Mouse (Mus musculus) forebrain, embryonic 10.5 days (tissue): ENCODE data around the gene Olfr480. TPM values are rescaled to one million over a fixed set of nuclear protein-coding genes. Genes with fewer than 3 reads are reported as not detected.

Source experiments
- DNase-seq: peaks from one replicate; pipeline ENCODE4 v3.0.0-alpha.2; 2017; ENCODE audit warnings: low spot score; ENCODE audit errors: extremely low spot score
- H3K27ac ChIP-seq: fragments of 300-500 bp; sonication (generic); 2 replicates; pipeline ENCODE4 v1.5.1; 2016; ENCODE audit warnings: mild to moderate bottlenecking
- H3K27me3 ChIP-seq: fragments of 300-500 bp; sonication (generic); 2 replicates; pipeline ENCODE4 v1.6.1; 2016; ENCODE audit warnings: mild to moderate bottlenecking; ENCODE audit not compliant: poor library complexity, severe bottlenecking
- H3K36me3 ChIP-seq: fragments of 300-500 bp; sonication (generic); replicated peaks from 2 replicates; pipeline ENCODE4 v1.6.1; 2016; ENCODE audit warnings: mild to moderate bottlenecking, moderate library complexity
- H3K4me1 ChIP-seq: fragments of 300-500 bp; sonication (generic); 2 replicates; pipeline ENCODE4 v1.6.1; 2016
- H3K4me3 ChIP-seq: fragments of 300-500 bp; sonication (generic); 2 replicates; pipeline ENCODE4 v1.5.1; 2016; ENCODE audit warnings: mild to moderate bottlenecking, moderate library complexity
- H3K9me3 ChIP-seq: fragments of 300-500 bp; sonication (generic); 2 replicates; pipeline ENCODE4 v1.6.1; 2016; ENCODE audit warnings: mild to moderate bottlenecking, moderate library complexity
- WGBS: fragments of 180-500 bp; shearing (Covaris S2); methylation state at CpG from one replicate; pipeline ENCODE4 v1.1.7; 2016; 5-methylcytosine and 5-hydroxymethylcytosine counted together
- polyA plus RNA-seq: library from polyadenylated mRNA; unstranded; fragments of >200 nt; fragmentation: Nextera tagmentation; extraction: Ambion mirVana; gene quantifications from 2 replicates; pipeline ENCODE4 v1.2.1, GENCODE M21; 2016

Gene Olfr480
- not detected in 2 replicates for polyA plus RNA-seq

- Histone ChIP-seq H3K9me3 (no peaks in the 10 kb centered on the region), H3K27ac (no peak within 1 kb of the TSS), H3K4me1 (no peaks in the 10 kb centered on the region), H3K4me3 (no peak within 1 kb of the TSS), H3K36me3 (no peaks in the 10 kb centered on the region), H3K27me3 (no peaks in the 10 kb centered on the region)
- 92% methylated on average over 1 of the region's 1 CpGs for WGBS
- DNase-seq: no peak
These were observed at the start of gene Olfr480 for GRCm38 (mm10) chr7:108067246-108067645. Olfr480 (minus strand) TSS chr7:108067346.

- whole genome bisulfite sequencing: 92% methylated on average over 1 of the region's 1 CpGs
- Histone ChIP-seq H3K27me3 (no peaks in the 10 kb centered on the region), H3K4me1 (no peaks in the 10 kb centered on the region), H3K36me3 (no peaks in the 10 kb centered on the region), H3K4me3 (no peak within 1 kb of the TSS), H3K9me3 (no peaks in the 10 kb centered on the region), H3K27ac (no peak within 1 kb of the TSS)
- no peak for DNase-seq
These were observed 33.4 kb upstream of the Olfr480 start, which contains the start of gene Olfr483 for GRCm38 (mm10) chr7:108100549-108100948. Olfr483 (plus strand) TSS chr7:108100849.

- no peak within 1 kb of the TSS for H3K4me3 ChIP-seq
- DNase-seq: no peak
- H3K9me3 ChIP-seq: no peaks in the 10 kb centered on the region
- 88% methylated on average over 1 of the region's 1 CpGs for WGBS
- H3K4me1 ChIP-seq: no peaks in the 10 kb centered on the region
- H3K27me3 ChIP-seq: no peaks in the 10 kb centered on the region
- no peaks in the 10 kb centered on the region for H3K36me3 ChIP-seq
- no peak within 1 kb of the TSS for H3K27ac ChIP-seq
These were observed 30.3 kb upstream of the Olfr480 start, which contains the start of gene Olfr482 for GRCm38 (mm10) chr7:108097486-108097885. Olfr482 (minus strand) TSS chr7:108097586.

- H3K4me3 ChIP-seq: no peak within 1 kb of the TSS
- H3K27me3 ChIP-seq: no peaks in the 10 kb centered on the region
- no peaks in the 10 kb centered on the region for H3K9me3 ChIP-seq
- DNase-seq: no peak
- H3K4me1 ChIP-seq: no peaks in the 10 kb centered on the region
- H3K27ac ChIP-seq: no peak within 1 kb of the TSS
- H3K36me3 ChIP-seq: no peaks in the 10 kb centered on the region
These were observed 12.4 kb upstream of the Olfr480 start, which contains the start of gene Olfr481 for GRCm38 (mm10) chr7:108079555-108079954. Olfr481 (plus strand) TSS chr7:108079855.

GRCm38 (mm10) chr7:108050393-108050792 is 16.8 kb downstream of the Olfr480 start, which contains the start of gene Olfr479:
Olfr479 (plus strand) TSS chr7:108050693.
- no peaks in the 10 kb centered on the region for H3K4me1 ChIP-seq
- WGBS: 82% methylated on average over 2 of the region's 2 CpGs
- H3K4me3 ChIP-seq: no peak within 1 kb of the TSS
- no peaks in the 10 kb centered on the region for H3K9me3 ChIP-seq
- H3K27ac ChIP-seq: no peak within 1 kb of the TSS
- H3K27me3 ChIP-seq: no peaks in the 10 kb centered on the region
- no peaks in the 10 kb centered on the region for H3K36me3 ChIP-seq
- no peak for DNase-seq

- DNase-seq: no peak
- Histone ChIP-seq H3K36me3 (no peaks in the 10 kb centered on the region), H3K27ac (no peak within 1 kb of the TSS), H3K27me3 (no peaks in the 10 kb centered on the region), H3K4me1 (no peaks in the 10 kb centered on the region), H3K9me3 (no peaks in the 10 kb centered on the region), H3K4me3 (no peak within 1 kb of the TSS)
- 86% methylated on average over 3 of the region's 3 CpGs for WGBS
These were observed 33.3 kb downstream of the Olfr480 start, which contains the start of gene Olfr478 for GRCm38 (mm10) chr7:108033889-108034288. Olfr478 (minus strand) TSS chr7:108033989.

Other genes starting within 250 kb of the Olfr480 start
- not detected in 2 replicates for gene Olfr469, start 241.8 kb downstream of the Olfr480 start, polyA plus RNA-seq
- gene Olfr470, start 219.9 kb downstream of the Olfr480 start, polyA plus RNA-seq: not detected in 2 replicates
- gene Olfr472, start 169.4 kb downstream of the Olfr480 start, polyA plus RNA-seq: not detected in 2 replicates
- not detected in 2 replicates for gene Olfr473, start 136.9 kb downstream of the Olfr480 start, polyA plus RNA-seq
- not detected in 2 replicates for gene Olfr474, start 112.7 kb downstream of the Olfr480 start, polyA plus RNA-seq
- gene Olfr476, start 102.5 kb downstream of the Olfr480 start, polyA plus RNA-seq: not detected in 2 replicates
- gene Olfr477, start 80.7 kb downstream of the Olfr480 start, polyA plus RNA-seq: not detected in 2 replicates
- gene Olfr478, start 33.4 kb downstream of the Olfr480 start, polyA plus RNA-seq: not detected in 2 replicates
- not detected in 2 replicates for gene Olfr479, start 16.7 kb downstream of the Olfr480 start, polyA plus RNA-seq
- not detected in 2 replicates for gene Olfr481, start 12.5 kb upstream of the Olfr480 start, polyA plus RNA-seq
- gene Olfr482, start 30.2 kb upstream of the Olfr480 start, polyA plus RNA-seq: 0.06 TPM in 1 of 2 replicates, not detected in the other
- not detected in 2 replicates for gene Olfr483, start 33.5 kb upstream of the Olfr480 start, polyA plus RNA-seq
- not detected in 2 replicates for gene Olfr484, start 60.1 kb upstream of the Olfr480 start, polyA plus RNA-seq
- gene Olfr485, start 92.5 kb upstream of the Olfr480 start, polyA plus RNA-seq: not detected in 2 replicates
- gene Olfr486, start 105.4 kb upstream of the Olfr480 start, polyA plus RNA-seq: not detected in 2 replicates
- gene Olfr487, start 147.3 kb upstream of the Olfr480 start, polyA plus RNA-seq: not detected in 2 replicates
- gene Olfr488, start 191.0 kb upstream of the Olfr480 start, polyA plus RNA-seq: not detected in 2 replicates
- not detected in 2 replicates for gene Olfr490, start 221.6 kb upstream of the Olfr480 start, polyA plus RNA-seq
- not detected in 2 replicates for gene Olfr491, start 246.1 kb upstream of the Olfr480 start, polyA plus RNA-seq